Mouse (Mus musculus) 3134 (cell line): ENCODE data around the gene Ttll3.

Experiments
- DNase-seq: peaks from one replicate; pipeline ENCODE4 v3.0.0-alpha.2; 2011; ENCODE audit warnings: low spot score; ENCODE audit not compliant: insufficient read length; ENCODE audit errors: extremely low read depth

The Ttll3 gene

DNA sequence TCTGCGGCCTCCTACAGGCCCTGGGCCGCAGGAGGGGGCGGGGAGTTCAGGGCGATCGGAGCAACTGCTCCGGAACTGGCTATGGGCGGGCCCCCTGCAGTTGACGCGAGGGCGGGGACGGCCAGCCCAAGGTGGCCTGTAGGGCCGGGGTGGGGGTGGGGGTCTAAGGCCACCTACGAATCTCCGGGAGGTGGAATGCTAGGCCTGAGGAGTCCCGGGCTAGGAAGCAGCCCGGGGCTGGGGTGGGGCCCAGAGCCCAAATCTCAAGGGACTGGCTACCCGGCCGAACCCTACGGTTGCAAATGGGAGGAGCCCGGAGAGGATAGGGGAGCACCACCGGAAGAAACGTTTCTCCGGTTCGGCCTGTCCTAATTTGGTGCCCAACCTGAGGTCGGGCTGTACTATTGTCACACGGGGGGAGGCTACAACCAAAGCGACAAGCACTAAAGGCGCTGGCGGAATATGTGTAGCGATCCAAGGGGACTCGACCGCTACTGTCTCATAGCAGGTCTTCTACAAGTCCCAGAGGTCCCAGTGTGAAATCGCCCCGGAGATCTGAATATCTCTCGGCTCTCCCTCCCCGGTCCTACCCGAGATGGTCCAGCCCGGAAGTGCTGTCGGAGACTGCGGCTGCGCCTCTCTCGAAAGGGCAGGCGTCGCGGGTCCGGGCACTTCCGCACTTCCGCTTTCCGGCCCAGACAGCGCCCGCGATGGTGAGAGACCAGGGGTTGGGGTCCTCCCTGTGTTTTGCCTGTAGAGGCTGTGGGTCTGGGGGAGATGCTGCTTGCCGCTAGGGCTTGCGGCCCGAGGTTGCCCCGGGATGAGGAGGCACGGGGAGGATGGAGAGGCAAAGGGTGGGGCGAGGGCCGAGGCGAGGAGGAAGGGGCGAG is 11.3 kb upstream of the Ttll3 start, which contains the start of the genes Tada3 and Arpc4:
TSS of gene Tada3 (minus strand) at position 388 of the 890 bp plus-strand sequence.
TSS of gene Arpc4 (plus strand) at position 620 of the 890 bp plus-strand sequence.
- peak; percentile 98 for DNase-seq

DNA sequence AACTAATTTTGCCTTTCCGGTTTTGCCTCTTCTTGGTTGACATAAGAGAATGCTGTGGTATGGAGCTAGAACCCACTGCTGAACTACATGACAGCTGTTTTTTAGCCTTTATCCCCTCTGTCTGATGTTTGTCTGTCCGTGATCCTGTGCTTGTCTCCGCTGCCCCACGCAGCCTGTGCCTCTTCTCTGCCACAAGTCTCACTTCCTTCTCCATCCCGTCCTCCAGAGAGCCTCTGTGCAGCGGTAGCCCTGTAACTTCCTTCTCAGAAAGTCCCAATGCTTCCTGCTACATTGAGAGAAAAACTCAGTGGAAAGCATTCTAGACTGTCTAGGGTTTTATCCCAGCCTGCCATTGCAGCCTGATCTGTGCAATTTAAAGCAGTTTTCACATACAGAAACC is 9.8 kb upstream of the Ttll3 start:
- no peak for DNase-seq

DNA sequence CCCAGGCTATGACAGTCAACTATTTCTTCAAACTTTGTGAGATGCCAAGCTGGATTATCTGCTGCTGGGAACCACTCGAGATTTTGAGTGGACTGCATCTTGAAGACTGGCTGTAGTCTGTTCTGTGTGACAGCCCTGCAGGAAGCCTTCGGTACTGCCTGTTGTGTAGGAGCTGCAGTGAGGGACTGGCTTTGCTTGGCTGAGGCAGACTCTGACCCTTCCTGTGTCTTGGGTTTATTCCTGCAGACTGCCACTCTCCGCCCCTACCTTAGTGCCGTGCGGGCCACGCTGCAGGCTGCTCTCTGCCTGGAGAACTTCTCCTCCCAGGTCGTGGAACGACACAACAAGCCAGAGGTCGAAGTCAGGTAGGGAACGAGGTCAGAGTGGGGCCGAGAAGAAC is 8.6 kb upstream of the Ttll3 start:
- no peak for DNase-seq

DNA sequence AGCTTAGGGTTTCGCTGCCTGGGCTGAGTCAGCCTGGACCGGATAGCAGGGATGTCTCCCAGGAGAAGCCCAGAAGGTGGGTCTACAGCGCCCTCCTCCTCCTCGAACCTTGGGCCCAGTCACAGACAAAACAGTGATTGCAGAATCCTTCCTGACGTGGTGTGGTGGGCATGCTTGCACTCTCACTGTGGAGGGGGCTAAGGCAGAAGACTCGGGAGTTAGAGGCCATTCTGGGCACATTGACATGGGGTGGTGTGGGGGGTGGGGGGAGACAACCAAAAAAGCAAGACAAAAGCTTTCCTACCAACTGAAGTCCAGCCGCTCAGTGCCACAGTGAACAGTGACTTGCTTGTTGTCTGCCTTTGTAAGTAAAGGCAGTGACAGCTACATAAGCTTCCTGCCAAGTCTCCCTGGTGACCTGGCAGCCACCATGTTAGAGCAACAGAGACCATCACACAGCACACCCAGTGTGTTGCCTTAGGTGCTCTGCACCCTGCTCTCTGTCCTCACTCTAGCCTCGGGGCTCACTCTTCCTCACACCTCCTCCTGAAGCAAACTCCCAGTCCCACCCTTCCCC is 4.6 kb upstream of the Ttll3 start:
- no peak for DNase-seq

DNA sequence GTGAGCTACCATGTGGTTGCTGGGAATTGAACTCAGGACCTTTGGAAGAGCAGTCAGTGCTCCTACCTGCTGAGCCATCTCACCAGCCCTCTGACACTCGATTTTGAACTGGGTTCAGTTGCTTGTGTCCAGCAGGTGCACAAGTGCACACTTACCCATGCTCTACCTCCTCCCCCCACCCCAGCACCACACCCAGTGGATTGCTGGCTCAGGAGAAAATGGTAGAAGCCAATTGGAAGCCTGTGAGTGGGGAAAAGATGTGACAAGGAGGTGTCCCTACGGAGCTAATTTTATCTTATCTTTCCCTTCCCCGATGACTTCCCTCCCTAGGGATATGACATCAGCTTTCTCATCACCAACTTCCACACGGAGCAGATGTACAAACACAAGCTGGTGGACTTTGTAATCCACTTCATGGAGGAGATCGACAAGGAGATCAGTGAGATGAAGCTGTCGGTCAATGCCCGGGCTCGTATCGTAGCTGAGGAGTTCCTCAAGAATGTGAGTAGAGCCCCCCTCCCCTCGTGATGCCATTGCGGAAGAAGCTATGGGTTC is 3.8 kb upstream of the Ttll3 start:
- no peak for DNase-seq

DNA sequence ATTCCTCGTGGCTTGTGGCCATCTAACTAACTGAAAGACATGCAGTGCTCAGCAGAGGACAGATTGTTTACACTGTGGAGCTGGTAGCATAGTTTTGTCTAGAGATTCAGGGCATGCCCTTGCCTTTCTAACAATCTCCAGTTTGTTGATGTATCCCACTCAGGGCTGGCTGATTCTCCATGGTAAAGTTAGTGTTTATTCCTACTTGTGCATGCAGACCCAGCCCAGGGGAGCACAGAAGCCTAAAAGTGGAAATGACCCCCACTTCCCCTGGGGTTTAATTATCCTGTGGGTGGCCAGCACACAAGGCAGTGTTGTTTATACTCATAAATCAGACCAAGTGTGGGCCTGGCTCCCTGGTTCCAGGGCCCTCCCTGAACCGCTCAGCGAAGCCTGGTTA is 3.0 kb upstream of the Ttll3 start:
- DNase-seq, result no peak

DNA sequence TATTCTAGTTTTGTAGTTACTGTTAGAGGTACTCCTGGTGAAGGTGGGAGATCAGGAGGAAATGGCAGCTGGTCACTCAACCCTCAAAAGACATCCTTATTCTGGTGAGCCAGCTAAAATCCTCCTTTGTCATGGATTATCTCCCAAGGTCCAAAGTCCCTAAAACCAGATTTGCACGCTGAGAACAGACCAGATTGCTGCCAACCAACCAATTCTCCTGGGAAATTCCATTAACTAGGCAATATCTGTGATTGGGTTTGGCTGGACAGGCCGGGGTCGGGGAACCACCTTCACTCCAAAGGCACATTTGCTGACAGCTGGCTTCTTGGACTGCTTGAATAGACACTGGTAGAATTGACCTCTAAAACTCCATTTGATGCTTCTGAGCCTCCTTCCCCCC is 1.7 kb downstream of the Ttll3 start:
- no peak for DNase-seq

DNA sequence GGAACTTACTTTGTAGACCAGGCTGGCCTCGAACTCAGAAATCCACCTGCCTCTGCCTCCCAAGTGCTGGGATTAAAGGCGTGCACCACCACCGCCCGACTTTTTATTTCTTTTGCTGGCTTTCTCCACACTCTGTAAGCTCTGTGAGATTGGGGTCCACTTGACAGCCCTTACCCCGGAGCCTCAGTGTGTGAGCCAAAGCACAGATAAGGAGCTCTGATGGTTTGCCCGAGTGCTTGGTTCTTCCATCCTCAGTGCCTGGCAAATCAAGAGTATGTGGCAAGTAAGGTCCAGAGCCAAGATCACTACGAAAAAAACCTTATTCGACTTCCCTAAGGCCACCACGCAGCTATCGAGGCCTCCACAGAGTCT is 2.9 kb downstream of the Ttll3 start:
- no peak for DNase-seq

DNA sequence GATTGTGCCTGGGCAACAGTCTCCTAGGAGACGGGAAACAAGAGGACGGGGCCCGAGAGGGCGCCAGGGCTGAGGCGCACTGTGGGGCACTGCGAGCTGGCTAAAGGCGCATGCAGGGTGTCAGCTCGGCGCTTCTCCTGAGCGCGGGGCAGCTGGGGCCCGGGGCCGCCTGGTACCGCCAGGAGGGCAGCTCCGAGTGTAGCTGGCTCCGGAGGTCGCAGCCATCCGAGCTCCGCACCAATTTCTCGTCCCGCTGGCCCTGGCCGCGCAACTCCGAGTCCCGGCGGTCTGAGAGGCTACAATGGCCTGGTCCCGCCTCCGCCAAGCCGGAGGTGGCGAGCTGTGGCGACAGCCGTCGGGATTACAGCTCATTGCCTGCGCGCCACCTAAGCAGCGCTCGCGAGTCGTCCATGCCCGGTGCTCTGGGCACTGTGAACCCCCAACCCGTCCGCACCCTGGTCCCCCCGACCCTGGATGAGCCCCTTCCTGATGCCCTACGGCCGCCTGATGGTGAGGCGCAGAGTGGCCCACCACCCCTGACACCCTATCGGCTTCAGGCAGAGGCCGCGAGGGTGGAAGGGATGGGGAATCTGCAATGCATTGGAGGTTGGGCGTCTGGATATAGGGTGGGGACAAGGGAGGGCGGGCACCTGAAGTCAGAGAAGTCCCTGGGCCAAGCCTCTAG is 3.5 kb downstream of the Ttll3 start:
- DNase-seq, result no peak

DNA sequence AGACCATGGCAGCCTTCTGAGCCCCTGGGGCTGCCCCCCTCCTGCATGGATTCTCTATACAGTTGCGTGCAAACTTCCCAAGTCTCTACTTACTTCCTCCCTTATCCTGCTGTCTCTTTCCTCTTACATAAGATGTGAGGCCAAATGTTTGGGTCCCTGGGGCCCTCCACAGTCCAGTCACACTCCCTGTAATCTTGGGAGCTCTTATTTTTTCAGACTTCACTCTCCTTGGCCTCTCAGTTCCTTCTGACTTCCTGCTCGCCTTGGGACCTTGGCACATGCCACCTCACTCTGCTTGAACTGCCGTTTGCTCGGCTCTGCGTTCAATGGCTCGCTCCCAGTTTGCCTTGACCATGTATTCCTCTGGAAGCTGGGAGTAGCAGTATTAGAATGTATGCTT is 4.9 kb downstream of the Ttll3 start:
- DNase-seq, result no peak

DNA sequence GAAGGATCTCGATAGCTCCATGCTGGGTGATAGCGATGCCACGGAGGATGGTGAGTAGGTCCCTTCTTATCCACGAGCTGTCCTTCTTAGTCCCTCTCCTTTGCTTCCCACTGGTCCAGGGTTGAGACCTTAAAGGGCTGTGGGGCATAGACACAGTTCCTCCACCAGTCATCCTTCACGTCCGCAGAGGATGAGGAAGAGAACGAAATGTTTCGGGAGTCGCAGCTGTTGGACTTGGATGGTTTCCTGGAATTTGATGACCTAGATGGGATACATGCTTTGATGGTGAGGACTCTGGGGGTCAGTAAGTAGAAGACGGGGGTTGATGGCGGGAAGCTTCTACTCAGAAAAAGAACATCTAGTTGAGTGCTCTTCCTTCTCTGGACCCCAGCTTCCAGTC is 5.8 kb downstream of the Ttll3 start:
- DNase-seq, result no peak

DNA sequence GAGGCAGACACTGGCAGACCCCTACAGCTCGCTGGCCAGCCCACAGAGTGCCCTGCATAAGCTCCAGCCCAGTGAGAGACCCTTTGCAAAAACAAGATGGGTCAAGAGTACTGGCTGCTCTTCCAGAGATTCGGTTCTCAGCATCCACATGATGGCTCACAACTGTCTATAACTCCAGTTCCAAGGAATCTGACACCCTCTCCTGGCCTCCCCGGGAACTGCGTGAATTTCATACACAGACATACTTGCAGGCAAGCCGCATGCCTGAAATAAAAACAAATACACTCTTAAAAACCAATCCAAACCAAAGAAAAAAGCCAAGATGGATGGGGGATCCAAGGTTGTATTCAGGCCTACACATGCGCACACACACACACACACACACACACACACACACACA is 6.4 kb downstream of the Ttll3 start:
- no peak for DNase-seq

DNA sequence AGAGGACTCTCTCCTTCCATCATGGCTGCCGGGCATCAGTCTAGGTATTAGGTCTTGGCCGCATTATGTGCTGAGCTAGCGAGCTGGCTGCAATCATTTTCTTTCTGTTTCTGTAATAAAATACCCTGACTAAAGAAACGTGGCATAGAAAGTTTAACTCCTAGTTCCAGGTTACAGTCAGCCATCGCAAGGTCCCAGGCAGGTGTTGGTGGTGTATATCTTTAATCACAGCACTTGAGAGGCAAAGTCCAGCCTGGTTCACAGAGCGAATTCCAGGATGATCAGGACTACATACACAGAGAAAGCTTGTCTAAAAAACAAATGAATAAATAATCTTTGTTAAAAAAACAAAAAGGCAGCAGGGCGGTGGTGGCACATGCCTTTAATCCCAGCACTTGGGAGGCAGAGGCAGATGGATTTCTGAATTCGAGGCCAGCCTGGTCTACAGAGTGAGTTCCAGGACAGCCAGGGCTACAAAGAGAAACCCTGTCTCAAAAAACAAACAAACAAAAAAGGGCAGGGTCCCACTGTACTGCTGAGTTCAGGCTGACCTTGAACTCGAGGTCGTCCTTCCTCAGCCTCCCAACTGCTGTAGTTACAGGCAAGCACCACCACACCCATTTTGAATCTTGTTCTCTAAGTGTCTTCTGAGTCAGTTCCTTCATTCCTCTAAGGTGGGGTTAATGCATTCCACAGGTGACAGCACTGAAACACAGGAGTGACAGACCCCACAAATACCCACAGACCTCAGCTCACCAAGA is 7.4 kb downstream of the Ttll3 start:
- DNase-seq, result no peak

DNA sequence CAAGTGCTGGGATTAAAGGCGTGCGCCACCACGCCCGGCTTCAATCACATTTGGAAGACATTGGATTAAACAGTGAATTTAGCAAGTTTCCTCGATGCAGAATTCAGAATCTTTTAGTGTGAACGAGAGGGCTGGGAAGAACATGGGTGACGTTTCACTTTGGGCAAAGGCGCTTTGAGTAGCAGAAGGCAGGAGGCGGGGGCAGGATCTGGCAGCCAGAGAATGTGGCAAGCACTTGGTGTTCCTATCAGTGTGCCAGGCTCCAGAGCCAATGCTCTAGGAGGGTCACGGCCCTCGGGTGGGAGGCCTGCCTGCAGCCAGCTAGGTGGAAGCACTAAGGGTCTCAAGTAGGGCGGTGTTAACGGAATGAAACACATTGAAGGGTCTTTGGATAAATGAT is 13.0 kb downstream of the Ttll3 start:
- DNase-seq, result no peak

DNA sequence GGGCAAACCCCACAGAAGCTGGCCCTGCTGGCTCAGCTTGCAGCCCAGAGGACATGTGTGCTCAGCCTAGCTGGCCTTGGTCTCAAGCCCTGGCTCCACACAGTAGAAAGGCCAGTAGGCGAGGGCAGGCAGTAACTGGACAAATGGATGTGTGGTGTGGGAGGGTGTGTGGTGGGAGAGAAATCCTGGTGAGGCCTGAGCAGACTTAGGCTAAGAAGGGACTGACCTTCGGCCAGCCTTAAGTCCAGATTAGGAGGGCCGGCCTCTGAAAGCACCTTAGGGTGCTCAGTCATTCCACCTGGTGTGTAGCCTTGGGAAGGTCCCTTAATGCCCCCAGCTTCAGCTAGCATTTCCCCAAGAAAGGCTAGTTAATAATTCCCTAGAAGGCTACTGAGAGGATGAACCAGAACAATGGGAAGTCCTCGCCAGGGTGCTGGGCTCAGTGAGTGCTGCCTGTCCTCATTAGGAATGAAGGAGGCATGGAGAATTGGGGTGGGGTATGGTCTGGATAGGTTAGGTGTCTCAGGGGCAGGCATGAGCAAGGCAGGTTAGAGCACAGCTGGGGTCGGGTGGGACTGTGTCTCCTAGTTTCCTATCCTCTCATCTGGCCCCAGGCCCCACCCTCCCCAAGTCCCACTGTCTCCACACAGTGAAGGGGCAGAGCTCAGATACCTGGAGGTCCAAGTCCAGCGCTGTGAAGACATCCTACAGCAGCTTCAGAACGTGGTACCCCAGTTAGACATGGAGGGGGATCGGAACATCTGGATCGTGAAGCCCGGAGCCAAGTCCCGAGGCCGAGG is 15.8 kb downstream of the Ttll3 start:
- DNase-seq, result no peak

DNA sequence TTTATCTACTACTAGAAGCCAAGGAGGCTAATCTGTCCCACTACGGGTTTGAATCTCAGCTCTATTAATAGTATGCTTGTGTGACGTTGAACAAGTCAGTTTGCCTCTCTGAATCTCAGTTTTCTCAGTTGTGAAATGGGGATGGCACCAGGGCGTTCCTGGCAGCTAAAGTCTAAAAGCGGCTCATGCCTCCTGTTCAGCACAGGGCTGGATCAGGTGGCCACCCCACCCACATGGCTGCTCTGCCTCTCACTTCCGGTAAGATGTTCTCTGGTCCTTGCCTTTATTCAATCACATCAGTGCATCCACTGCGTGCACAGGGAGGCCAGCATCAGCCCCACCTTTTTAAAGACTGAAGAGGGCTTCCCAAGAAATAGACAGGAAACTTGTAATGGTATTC is 16.4 kb downstream of the Ttll3 start:
- DNase-seq, result no peak

DNA sequence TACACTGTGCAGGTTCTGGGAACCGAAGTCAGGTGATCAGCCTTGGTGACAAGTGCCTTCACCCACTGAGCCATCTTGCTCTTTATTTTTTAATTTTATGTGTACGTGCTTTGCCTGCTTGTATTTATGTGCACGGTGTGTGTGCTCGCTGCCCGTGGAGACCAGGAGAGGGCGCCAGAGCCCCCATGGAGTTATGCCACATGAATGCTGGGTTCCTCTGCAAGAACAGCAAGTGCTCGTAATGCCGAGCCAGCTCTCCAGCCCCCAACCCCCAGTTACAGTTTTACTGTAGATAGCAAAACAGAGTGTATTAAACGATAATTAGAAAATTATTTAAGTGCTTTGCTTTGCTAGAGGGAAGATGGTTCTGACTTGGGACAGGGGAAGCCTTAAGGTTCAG is 17.6 kb downstream of the Ttll3 start:
- no peak for DNase-seq

DNA sequence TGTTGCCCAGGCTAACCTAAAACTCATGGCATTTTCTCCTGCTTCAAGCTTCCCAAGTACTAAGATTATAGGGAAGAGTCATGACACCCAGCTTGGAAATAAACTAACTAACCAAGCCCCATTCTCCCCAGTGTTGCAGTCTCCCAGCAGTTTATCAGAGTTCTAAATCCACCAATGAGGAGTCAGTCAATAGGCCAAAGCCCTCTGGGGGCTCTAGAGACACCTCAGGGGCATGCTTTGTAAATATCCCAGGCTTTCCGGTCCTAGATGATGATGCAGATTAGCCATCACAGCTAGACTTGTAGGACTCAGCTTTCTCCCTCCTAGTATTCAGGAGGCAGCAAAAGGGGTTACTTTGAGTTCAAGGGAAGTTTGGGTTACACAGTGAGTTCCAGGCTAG is 20.9 kb downstream of the Ttll3 start:
- no peak for DNase-seq

DNA sequence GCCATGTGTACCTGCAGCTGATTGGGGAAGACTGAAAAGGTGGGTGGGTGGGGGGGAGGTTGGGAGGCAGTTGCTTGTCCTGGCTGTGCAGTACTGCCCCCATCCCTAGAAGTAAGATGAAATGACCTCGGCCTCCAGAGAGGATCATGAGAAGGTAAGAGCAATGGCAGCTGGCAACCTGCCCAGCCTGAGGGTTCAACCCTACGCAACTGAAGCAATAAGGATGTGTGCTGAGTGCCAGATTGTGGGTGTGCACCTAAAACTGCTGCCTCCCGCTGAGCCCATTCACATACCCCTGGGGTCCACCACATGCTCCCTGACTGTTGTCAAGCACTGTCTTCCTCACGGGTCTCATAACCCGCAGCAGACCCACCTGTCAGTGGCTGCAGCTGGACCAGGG is 27.4 kb downstream of the Ttll3 start:
- no peak for DNase-seq
